Mouse (Mus musculus): ENCODE measurements around the gene Otud7a.

DNA sequence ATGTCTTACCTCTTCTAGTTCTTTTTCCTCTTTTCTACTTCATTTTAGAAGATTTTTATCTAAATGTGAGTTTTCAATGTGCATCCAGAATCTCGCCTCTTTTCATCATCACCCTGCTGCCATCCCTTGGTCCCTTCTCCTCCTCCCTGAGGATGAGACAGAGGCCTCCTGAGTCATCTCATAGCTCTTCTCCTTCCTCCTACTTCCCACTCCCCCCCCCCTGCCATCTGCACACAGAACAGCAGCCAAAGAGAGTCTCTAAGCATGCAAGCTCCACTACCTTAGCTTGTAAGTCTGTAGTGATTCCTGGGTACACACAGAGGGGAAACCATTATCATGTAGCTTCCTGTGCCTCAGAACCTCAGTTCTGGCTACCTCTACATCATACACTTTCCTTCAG is 109.9 kb downstream of the Otud7a start:
- TF ChIP-seq POLR2A (IDR thresholded peaks at IDR 0.05; ENCODE audit: low read depth, low read length) (no peak), CTCF (IDR thresholded peaks at IDR 0.05; ENCODE audit: extremely low read depth, insufficient read depth, insufficient read length, insufficient replicate concordance) (no peak)
